18 mouse cellular contexts compared by ENCODE assay signal in genomic region chr9:121374864-121375255, GRCm38 (mm10).
DNase-seq lines count a peak whose midpoint lies in the region; ATAC-seq and TF ChIP-seq lines count a peak whose summit lies in the region.
"Had no signal": no experiment of that assay in that cellular context is flagged by ENCODE, and none has a peak within 500 bp of the region (broad histone marks: within the 10 kb centered on the region; RNA-seq: fewer than 3 reads in every experiment).

No protein-coding gene starts in this region.

- H3K4me2 ChIP-seq in hindbrain, embryonic 16.5 days (ENCODE audit: low read length): no peak overlapping the region
- no peak overlapping the region for H3K4me2 ChIP-seq in hindbrain, embryonic 14.5 days (replicated peaks)
- H3K4me2 ChIP-seq: embryonic facial prominence, embryonic 13.5 days; forebrain, embryonic 15.5 days; heart, embryonic 11.5 days; hindbrain, embryonic 15.5 days; intestine, embryonic 15.5 days had no signal

- TF ChIP-seq CTCF in gastrocnemius, adult 2 months (IDR thresholded peaks at IDR 0.05): no peak
- TF ChIP-seq CTCF in testis, adult 2 months (IDR thresholded peaks at IDR 0.05; ENCODE audit: control insufficient read depth, insufficient read depth, insufficient replicate concordance, low read depth, low read length): no peak

- 80% methylated on average over 5 of the region's 5 CpGs for WGBS in hindbrain, embryonic 16.5 days
- 93% methylated on average over 5 of the region's 5 CpGs for WGBS in hindbrain, embryonic 14.5 days

- no peaks in the 10 kb centered on the region for H3K27me3 ChIP-seq in hindbrain, embryonic 16.5 days (replicated peaks; ENCODE audit: control insufficient read depth, insufficient read depth, low read length)
- no peaks in the 10 kb centered on the region for H3K27me3 ChIP-seq in hindbrain, embryonic 14.5 days (ENCODE audit: control insufficient read depth, insufficient read depth, low read length)
- no peaks in the 10 kb centered on the region for H3K27me3 ChIP-seq in testis, adult 2 months (ENCODE audit: control insufficient read depth, insufficient read depth, low read length)
- H3K27me3 ChIP-seq: embryonic facial prominence, embryonic 13.5 days; forebrain, embryonic 15.5 days; hindbrain, embryonic 15.5 days; intestine, embryonic 15.5 days had no signal

- no peak for DNase-seq in gastrocnemius, adult 2 months
- DNase-seq in gastrocnemius, postnatal 36 days: no peak
- no peak for DNase-seq in hindbrain, embryonic 14.5 days (ENCODE audit: low spot score)
- no peak for DNase-seq in testis, postnatal 10 days (ENCODE audit: low spot score)
- DNase-seq: adrenal gland, adult 8-10 months; adrenal gland, postnatal 25 days; cerebellum, adult 11-12 months; kidney, adult 11 months had no signal

- no peak overlapping the region for H3K4me3 ChIP-seq in gastrocnemius, adult 2 months
- H3K4me3 ChIP-seq in hindbrain, embryonic 16.5 days (ENCODE audit: low read length): no peak overlapping the region
- no peak overlapping the region for H3K4me3 ChIP-seq in hindbrain, embryonic 14.5 days (replicated peaks; ENCODE audit: low read length)
- H3K4me3 ChIP-seq in testis, adult 2 months (ENCODE audit: control insufficient read depth, low read depth, low read length): no peak overlapping the region
- H3K4me3 ChIP-seq: embryonic facial prominence, embryonic 10.5 days; embryonic facial prominence, embryonic 13.5 days; erythroblast, embryonic 14.5 days; forebrain, embryonic 15.5 days; heart, adult 2 months; hindbrain, embryonic 15.5 days; intestine, embryonic 15.5 days had no signal

- H3K9me3 ChIP-seq in hindbrain, embryonic 16.5 days (ENCODE audit: control insufficient read depth, low read length): no peaks in the 10 kb centered on the region
- no peaks in the 10 kb centered on the region for H3K9me3 ChIP-seq in hindbrain, embryonic 14.5 days (ENCODE audit: control insufficient read depth, low read length)
- H3K9me3 ChIP-seq: embryonic facial prominence, embryonic 10.5 days; embryonic facial prominence, embryonic 13.5 days; forebrain, embryonic 15.5 days; hindbrain, embryonic 15.5 days; intestine, embryonic 15.5 days had no signal

- peaks cover 28% of the 10 kb centered on the region for H3K4me1 ChIP-seq in hindbrain, embryonic 16.5 days (ENCODE audit: control insufficient read depth, insufficient read depth, low read depth, low read length)
- peaks cover 32% of the 10 kb centered on the region for H3K4me1 ChIP-seq in hindbrain, embryonic 14.5 days (replicated peaks; ENCODE audit: control insufficient read depth, insufficient read depth, low read length)
- peaks cover 14% of the 10 kb centered on the region for H3K4me1 ChIP-seq in testis, adult 2 months (ENCODE audit: control insufficient read depth, insufficient read depth, low read length)

- no peaks in the 10 kb centered on the region for H3K36me3 ChIP-seq in hindbrain, embryonic 16.5 days (ENCODE audit: control insufficient read depth, insufficient read depth, low read length)
- no peaks in the 10 kb centered on the region for H3K36me3 ChIP-seq in hindbrain, embryonic 14.5 days (replicated peaks; ENCODE audit: control insufficient read depth, insufficient read depth)
- H3K36me3 ChIP-seq in testis, adult 2 months (ENCODE audit: control insufficient read depth, insufficient read depth, low read length): no peaks in the 10 kb centered on the region
- H3K36me3 ChIP-seq: embryonic facial prominence, embryonic 10.5 days; embryonic facial prominence, embryonic 13.5 days; forebrain, embryonic 15.5 days; hindbrain, embryonic 15.5 days; intestine, embryonic 15.5 days had no signal

- peak overlapping the region; percentile 21; the same call in 1 of the 2 replicates for H3K27ac ChIP-seq in gastrocnemius, adult 2 months
- H3K27ac ChIP-seq in hindbrain, embryonic 16.5 days (ENCODE audit: low read depth, low read length): no peak overlapping the region
- no peak overlapping the region for H3K27ac ChIP-seq in hindbrain, embryonic 14.5 days
- peak overlapping the region; percentile 17; the same call in 1 of the 2 replicates for H3K27ac ChIP-seq in testis, adult 2 months (ENCODE audit: control insufficient read depth, insufficient read depth, low read depth, low read length)
- H3K27ac ChIP-seq: intestine, embryonic 15.5 days had no signal

- H3K9ac ChIP-seq in hindbrain, embryonic 16.5 days (ENCODE audit: low read depth, low read length): 0 out of 2 replicates have a peak overlapping the region, but pooled peaks have one; percentile 2
- H3K9ac ChIP-seq in hindbrain, embryonic 14.5 days: no peak overlapping the region
- H3K9ac ChIP-seq: embryonic facial prominence, embryonic 13.5 days; forebrain, embryonic 15.5 days; hindbrain, embryonic 15.5 days; intestine, embryonic 15.5 days had no signal

- TF ChIP-seq POLR2A in testis, adult 2 months (IDR thresholded peaks at IDR 0.05; ENCODE audit: control insufficient read depth, low read depth, low read length): no peak

- intact Hi-C loops in gastrocnemius, adult 2 months (cut with DNase I): loop anchor here (1.0 to 10.0 kb wide), 3 partner anchors 92 to 790 kb away; no protein-coding TSS in a partner anchor
- intact Hi-C loops in gastrocnemius, postnatal 36 days (cut with DNase I): loop anchor here (1.0 to 5.0 kb wide), 2 partner anchors 78 to 94 kb away; partner anchors contain the start of gene Trak1

- no peak; the same call in 1 of the 2 replicates for ATAC-seq in hindbrain, embryonic 16.5 days
- ATAC-seq in hindbrain, embryonic 14.5 days (ENCODE audit: low FRiP score): no peak
- ATAC-seq: intestine, embryonic 15.5 days had no signal

Comparison
In these comparisons a context has a peak if more than half of its experiments do, and no peak if none do; other contexts are left out.
1. H3K27ac ChIP-seq: peak in gastrocnemius, adult 2 months (single experiment) and testis, adult 2 months (single experiment); none in hindbrain, embryonic 16.5 days (single experiment) and hindbrain, embryonic 14.5 days (single experiment).